Mouse (Mus musculus): ENCODE data around the gene Abca5. TPM values are rescaled to one million over a fixed set of nuclear protein-coding genes. Genes with fewer than 3 reads are reported as not detected.
"Not testable (repeated sequence)": the region's sequence is repeated elsewhere in the genome, so short reads cannot be mapped to it uniquely, and the experiment has no call there.

Abca5 gene
- 10 to 100 TPM; 17.1 to 19.8 TPM for total RNA-seq (2021)
- long read RNA-seq, experiment 1, full-length matches to known transcripts, result 1 of 2 reads
- long read RNA-seq, experiment 1, partial matches to known transcripts, result 0 of 2 reads
- long read RNA-seq, experiment 1, other reads (novel, unspliced or antisense), result 1 of 2 reads
- long read RNA-seq, experiment 2, full-length matches to known transcripts, result 2 of 8 reads
- long read RNA-seq, experiment 2, partial matches to known transcripts, result 3 of 8 reads
- long read RNA-seq, experiment 2, other reads (novel, unspliced or antisense), result 3 of 8 reads

DNA sequence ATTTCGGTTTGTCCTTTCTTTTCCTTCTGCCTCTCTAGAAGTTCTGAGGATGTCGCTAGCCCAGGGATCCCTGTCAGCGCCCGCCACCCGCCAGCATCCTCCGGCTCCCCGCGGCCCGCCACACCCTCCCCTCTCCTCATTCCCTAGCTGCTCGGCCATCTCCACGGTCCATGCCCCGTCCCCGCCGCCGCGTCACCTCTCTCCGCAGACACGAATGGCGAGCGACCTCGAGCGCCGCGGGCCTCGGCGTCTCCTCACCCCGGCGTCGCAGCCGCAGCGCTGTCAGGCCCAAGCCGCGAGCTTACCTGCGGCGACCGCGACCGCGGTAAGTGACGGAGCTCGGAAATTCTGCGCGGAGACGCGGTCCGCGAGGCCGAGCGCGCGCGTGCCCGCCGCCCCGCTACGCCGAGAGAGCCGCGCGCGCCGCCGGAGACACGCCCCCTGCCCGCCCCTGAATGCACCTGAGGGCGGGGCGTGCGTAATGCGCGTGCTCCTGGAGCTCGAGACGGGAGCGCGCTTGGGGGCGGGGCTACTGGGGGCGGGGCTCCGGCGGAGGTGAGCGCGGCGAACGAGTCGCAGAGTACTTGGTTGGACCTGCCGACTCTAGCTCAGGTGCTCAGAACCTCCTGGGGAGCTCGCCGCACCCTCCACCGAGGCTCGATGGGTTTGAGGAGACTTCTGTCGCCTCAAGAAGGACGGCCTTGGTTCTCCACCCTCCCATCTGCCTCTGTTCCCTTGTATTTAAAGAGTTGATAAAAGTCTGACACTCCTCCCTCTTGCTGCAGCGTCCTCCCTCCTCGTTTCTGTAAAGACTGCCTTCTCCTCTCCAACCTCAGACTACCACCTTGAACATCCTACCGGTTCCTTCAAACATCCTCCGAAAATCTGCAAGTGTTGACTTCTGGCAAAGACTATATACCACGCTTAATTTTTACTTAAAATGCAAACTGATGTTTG is at the start of gene Abca5:
TSS of gene Abca5 (minus strand) at position 428 of the 957 bp plus-strand sequence.
- peak; percentile 78 to 85 for DNase-seq (ENCODE audit: low spot score in 2 of 2)

DNA sequence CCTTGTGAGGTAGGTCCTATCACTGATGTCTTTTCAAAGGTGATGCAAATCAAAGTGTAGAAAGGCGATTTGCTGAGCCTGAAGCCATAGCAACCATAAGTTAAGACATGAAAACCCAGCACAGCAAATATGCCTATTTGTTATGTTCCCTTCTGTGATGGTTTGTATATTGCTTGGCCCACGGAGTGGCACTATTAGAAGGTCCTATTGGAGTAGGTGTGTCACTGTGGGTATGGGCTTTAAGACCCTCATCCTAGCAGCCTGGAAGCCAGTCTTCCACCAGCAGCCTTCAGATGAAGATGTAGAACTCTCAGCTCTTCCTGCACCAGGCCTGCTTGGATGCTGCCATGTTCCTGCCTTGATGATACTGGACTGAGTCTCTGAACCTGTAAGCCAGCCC is 48.0 kb upstream of the Abca5 start:
- no peak for DNase-seq (ENCODE audit: low spot score in 2 of 2)

DNA sequence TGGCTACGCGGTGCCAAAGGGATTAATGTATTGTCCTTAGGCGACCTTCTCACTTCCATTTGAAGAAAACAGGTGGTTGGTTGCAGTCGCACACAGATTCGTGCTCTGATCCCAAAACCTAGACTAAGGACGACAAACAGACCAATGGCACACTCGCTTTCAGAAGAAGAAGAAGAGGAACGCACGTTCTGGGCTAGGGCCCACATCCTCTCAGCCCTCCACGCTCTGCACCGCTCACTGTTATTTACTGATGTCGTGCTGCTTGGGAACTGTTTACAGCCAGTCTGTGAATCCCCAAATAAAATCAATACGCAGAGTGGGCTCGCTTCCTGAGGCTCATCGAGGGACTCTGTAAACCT is 42.8 kb upstream of the Abca5 start:
- no peak for DNase-seq (ENCODE audit: low spot score in 2 of 2)

DNA sequence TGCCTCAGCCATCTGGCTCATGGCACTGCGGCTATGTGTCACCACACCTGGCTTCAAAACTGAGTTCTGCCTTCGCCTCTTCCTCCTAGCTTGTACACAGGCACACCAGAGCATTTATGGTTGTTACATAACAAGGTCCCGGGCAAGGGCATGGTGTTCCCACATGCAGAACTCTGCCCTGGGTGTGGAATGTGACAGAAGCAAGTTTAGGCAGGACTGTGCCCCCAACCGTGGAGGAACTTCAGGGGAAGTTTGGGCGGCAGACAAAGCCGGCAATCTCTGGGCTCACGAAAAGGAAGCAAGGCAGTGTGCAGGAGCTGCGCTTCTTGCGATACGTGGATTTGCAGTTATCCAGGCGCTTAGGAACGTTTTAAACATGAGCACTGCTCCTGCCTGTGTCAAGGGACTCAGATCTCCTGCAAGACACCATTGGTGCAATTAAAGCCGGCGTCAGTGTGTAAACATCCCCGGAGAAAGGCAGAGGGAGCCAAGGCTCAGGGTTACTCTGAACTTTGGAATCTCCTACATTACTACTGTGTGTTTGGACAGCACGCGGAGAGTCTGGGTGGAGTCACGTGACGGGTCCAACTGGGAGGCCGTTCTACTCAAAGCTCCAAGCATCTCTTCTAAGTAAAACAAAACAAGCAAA is 42.3 kb upstream of the Abca5 start:
- peak; percentile 28 to 54 for DNase-seq (ENCODE audit: low spot score in 2 of 2)

DNA sequence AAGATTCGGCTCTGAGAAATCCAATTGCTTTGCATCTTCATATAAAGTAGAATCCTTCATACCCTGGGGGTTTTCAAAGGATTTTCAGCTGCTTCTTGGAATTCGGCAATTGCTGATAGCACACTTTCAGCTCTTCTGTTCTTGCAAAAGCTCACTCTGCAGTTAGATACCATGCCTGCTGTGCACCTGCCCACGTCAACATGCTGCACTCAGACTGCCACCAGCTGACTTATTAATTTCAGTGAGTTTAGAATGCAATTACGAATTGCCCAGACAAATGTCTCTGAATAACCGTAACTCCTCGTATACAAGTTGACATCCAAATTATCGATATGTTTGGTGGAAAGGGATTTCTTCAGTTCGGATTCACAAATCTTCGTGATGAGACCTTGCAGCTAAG is 36.5 kb upstream of the Abca5 start:
- DNase-seq (ENCODE audit: low spot score in 2 of 2), result no peak

DNA sequence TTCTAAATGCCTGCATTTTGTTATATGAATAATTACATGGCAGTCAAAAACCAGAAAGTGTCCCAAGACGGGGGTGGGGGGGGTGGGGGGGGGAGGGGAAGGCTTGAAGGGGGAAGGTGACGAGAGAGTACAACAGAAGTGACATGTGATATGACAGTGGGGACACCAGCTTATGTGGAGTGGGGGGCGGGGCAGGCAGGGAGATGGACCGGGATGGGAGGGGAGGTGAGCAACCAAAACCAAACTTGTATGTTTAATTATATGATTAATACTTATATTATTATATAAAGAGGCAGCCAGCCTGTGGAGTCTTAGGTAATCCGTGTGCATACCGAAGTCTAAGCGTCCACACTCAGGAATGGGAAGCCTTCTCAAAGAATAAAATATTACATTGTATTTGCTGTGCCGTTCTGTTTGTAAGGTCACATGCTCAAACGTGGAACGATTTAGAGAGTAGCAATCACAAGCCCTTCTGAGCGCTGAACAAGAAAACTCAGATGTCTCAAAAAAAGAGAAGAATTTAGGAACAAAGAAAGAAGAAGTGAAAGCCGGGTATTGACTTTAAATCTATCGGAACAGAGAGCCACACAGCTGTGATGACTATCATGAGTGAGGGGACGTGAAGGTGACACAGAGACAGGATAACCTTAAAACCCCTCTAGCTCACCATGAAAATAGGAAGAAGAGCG is 34.9 kb upstream of the Abca5 start:
- DNase-seq (ENCODE audit: low spot score in 2 of 2), result no peak

DNA sequence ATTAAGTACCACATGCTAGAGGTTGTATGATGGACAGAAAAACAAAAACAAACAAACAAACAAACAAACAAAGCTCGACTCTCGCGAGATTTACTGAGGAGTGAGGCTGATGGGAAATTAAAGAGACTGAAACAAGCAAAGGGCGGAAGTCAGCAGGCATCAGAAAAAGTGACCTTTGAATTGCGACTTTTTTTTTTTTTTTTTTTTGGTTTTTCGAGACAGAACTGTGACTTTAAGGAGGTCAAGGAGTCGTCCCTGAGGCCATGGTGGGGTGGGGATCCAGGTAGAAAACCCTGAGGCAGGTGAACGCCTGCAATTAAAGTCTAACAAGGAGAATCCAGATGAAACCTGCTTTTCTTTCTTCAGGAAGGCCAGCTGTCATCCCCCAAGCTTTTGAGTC is 34.3 kb upstream of the Abca5 start:
- DNase-seq (ENCODE audit: low spot score in 2 of 2), result no peak

DNA sequence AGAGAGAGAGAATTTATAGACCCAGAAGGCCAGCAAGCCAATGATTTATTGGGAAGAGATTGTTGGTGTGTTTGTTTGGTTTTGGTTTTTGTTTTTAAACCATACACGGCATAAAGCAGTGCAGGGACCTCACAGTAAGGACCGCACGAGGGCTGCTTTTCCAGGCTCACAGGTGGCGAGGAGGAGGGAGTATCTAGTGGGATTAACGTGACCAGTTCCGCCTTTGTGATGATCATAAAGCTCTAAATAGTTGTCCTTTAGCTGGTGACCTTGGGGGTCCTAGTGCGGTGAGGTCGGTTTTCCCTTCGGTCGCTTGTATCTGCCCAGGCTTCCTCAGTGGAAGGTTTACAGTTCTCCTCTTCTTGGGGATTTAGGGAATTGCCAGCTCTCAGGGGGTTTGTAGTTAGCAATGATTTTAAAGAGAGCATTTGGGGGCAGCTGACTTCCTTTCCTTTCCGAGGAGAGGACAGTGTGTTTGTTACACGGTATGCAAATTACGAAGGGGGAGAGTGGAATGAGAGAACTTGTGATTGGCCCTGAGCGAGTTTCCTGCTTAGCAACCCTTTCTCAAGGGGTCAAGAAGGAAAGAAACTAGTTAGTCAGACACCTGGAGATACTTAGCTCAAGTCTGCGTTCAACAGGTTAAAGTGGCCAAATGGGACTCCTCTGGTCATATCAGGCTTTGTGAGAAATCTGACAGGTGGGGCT is 31.9 kb upstream of the Abca5 start:
- DNase-seq (ENCODE audit: low spot score in 2 of 2), result no peak

DNA sequence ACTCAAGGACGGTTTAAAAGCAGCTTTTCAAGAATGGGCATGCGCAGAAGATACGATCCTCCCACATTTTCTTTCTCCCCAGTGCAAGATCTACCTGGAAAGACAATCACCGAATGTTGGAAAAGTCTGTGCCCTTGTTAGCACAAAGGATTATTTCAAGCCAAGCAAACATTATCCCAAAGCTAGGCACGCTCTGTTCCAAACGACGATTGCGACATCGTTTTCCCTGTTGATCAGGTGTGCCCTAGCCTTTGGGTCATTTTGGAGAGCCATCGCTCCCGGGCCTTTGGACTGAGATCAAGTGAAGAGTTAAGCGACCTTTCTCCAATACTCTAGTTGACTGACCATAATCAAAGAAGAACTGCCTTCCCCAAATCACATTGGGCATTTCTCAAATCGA is 30.1 kb upstream of the Abca5 start:
- DNase-seq (ENCODE audit: low spot score in 2 of 2), result no peak

DNA sequence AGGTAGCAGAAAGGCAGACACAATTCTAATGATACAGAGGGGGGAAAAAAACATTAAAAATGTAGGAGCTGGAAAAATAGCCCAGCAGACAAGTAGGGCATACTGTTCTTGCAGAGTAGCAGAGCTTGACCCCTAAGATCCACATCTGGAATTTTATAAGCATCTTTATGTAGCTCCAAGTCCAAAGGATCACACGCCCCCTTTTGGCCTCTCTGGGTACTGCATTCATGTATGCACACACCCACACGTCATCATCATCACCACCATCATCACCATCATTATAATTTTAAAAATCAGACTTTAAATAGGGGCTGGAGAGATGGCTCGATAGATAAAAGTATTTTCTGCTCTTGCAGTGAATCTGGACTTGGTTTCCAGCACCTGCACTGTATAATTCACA is 29.4 kb upstream of the Abca5 start:
- DNase-seq (ENCODE audit: low spot score in 2 of 2), result no peak

DNA sequence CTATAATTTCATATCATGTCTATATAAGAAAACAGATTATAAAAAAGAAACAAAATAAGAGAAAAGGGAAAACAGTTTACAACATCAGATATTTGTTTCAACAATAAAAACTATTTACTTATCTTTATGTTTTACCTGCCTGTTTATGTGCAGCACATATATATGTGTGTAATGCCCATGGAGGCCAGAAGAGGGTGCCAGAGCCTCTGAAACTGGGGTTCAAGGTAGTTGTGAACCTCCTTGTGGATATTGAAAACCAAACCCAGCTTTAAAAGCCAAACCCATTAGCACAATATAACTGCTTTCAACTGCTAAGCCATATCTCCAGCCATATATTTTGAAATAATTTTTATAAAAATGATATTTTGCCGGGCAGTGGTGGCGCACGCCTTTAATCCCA is 27.5 kb upstream of the Abca5 start:
- peak in 1 of 2 experiments; percentile 30 for DNase-seq (ENCODE audit: low spot score in 2 of 2)

DNA sequence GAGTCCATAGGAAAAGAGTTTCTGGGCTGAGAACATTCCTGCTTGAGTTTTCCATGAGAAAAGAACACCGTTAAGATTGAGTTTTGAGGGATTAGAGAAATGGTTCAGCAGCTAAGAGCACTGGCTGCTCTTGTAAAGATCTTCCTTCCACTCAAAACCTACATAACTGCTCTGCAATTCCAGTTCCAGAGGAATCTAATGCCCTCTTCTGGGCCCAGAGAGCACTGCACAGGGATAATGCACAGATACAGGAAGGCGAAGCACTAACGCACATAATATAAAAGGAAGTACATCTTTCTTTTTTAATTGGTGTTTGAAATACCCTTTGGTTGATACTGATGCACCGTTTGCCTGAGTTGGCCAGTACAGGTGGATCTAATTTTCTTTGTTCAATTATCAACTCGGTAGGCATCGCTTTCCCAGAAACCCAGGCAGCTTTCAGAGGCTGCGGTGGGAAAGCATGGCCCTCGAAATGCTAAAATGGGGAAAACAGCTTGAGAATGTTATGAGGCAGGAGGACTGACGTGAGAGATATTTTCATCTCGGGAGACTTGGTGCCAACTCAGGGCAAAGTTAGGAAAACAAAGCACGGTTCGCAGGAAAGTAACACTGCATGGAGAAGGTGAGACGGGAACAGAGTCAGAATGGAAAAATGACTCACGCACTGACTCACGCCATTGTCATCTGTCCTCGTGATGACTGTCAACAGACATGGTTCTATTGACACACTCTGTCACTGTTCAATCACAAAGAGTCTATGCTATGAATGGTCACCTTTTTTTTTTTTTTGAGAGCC is 20.4 kb upstream of the Abca5 start:
- no peak for DNase-seq (ENCODE audit: low spot score in 2 of 2)

DNA sequence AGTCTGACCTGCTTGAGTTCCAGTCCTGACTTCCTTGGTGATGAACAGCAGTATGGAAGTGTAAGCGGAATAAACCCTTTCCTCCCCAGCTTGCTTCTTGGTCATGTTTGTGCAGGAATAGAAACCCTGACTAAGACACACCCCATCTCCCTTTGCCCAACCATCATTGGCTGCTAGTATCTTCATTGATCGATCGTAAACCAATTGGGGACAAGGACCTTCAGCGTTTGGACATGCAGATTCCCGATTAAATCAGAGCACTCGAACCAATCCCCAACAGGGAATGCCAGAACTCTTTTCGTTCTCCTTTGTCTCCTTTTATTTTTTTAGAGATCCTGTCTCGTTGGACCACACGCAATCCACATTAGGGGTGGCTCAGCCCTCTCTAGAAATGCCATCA is 17.6 kb upstream of the Abca5 start:
- not testable (repeated sequence) for DNase-seq (ENCODE audit: low spot score in 2 of 2)

DNA sequence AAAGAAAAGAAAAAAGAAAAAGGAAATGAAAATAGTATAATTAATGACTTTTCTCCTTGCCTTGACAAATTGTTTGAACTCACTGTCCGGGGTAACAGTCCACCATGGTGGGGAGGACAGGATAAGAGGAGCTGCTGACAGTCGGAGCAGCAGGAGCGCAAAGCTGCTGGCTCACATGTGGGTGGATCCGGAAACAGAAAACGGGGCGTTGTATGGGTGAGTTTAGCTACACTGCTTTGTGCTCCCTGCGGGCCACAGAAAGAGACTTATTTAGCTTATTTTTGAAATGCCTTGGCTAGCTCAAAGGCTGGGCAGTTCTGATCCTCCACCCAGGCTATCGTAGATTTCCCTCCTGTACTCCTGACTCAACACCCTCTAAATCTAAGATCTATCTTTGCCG is 16.7 kb upstream of the Abca5 start:
- DNase-seq (ENCODE audit: low spot score in 2 of 2), result no peak

DNA sequence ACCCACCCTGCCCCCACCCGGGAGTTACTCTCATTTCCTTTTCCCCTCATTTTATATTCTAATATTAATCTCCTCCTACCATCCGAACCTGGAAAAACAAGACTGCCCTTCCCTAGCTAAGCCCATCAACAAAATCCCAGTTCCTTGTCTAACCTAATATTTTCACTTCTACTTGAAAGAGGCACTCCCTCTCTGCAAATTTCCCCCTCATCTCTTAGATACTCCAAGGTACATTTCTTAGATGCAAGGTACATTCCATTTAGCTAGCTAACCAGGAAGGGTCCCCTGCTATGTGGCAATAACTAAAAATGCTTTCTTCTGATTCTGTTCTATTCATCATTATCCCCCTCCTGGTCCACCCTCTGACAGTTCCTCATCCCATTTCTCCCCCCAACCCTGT is 10.7 kb upstream of the Abca5 start:
- no peak for DNase-seq (ENCODE audit: low spot score in 2 of 2)

DNA sequence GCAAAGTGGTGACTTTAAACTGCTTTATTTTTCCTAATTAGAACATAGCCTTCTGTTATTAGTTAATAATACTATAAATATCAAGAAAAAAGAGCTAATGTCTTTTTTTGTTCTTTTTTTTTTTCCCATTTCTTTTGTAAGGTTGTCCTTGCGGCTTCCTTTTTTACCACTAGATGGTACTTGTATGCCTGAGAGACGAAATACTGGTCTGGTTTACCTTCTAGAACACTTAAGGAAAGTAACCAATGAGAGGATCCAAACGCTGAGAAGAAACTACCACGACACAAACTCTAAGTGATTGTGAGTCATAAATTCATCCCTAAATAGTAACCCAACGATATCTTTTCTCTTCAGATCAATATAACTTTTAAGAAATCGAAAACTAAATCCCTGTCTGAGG is 10.3 kb upstream of the Abca5 start:
- no peak for DNase-seq (ENCODE audit: low spot score in 2 of 2)

DNA sequence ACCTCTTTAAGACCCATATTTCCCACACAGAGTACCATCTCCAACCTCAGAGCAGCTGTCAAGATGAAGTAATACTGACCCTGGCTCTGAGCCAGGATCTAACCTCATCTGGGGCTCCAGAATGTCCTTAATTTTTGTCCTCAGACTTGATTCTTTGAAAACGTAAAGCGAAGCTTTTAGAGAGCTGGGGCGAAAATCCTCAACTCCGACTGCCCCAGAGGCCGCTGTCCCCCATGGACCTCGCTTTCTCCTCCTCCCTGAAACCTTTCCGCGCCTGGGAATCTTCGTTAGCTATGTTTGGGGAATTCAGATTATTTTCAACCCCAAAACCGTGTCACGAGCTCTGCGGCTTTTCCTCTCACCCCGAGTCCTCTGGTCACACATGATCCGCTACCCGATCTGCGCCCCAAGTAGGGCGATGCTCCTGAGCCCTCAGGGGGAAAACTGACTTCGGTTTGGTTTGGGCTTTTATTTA is 665 bp downstream of the Abca5 start:
- DNase-seq (ENCODE audit: low spot score in 2 of 2), result peak; percentile 20 to 29

DNA sequence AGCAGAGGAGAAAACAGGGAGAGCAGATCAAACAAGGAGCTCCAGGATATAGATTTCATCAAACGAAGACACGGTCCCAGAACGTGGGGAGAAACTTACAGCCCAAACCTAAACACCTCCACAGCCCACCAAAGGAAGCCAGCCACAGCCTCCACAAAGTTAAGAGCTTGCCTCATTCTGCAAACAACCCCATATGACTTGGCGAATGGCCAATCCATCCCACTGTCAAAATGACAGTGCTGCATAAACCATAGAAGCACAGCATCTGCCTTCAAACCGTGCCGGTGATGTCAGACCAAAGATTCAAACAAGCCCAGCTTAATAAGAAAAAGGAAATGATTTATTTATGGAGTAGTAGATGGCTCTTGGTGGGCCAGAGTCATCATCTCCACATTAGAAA is 7.4 kb downstream of the Abca5 start:
- peak in 1 of 2 experiments; percentile 16 for DNase-seq (ENCODE audit: low spot score in 2 of 2)

DNA sequence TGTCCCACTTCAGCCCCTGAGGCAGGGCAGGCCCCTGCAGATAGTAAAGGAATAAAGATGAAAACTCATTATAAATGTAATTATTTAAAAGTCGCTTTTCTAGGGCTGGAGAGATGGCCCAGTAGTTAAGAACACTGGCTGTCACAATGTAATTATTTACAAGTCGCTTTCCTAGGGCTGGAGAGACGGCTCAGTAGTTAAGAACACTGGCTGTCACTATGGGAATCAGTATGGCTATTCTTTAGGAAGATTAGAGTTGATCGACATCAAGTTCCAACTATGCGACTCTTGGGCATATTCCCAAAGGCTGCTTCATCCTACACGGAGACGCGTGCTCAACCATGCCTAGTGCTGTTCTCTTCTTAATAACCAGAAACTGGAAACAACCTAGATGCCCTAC is 15.2 kb downstream of the Abca5 start:
- DNase-seq (ENCODE audit: low spot score in 2 of 2), result no peak
